Mouse (Mus musculus) midbrain, embryonic 15.5 days (tissue): ENCODE measurements around the gene Rcor1. TPM values are rescaled to one million over a fixed set of nuclear protein-coding genes. Genes with fewer than 3 reads are reported as not detected.

Experiments
- ATAC-seq: fragments of 200-750 bp; cut with Nextera tagmentation; replicated peaks from 2 replicates; pipeline ENCODE4 v1.8.0; 2017; ENCODE audit warnings: moderate TSS enrichment
- H3K27ac ChIP-seq: fragments of 300-500 bp; sonication (generic); 2 replicates; pipeline ENCODE4 v1.5.1; 2015; ENCODE audit warnings: mild to moderate bottlenecking, inconsistent platforms
- H3K27me3 ChIP-seq: fragments of 300-500 bp; sonication (generic); replicated peaks from 2 replicates; pipeline ENCODE4 v1.6.1; 2015; ENCODE audit warnings: inconsistent platforms
- H3K36me3 ChIP-seq: fragments of 300-500 bp; sonication (generic); replicated peaks from 2 replicates; pipeline ENCODE4 v1.6.1; 2015; ENCODE audit warnings: inconsistent platforms
- H3K4me1 ChIP-seq: fragments of 300-500 bp; sonication (generic); 2 replicates; pipeline ENCODE4 v1.6.1; 2015; ENCODE audit warnings: inconsistent platforms
- H3K4me2 ChIP-seq: fragments of 300-500 bp; sonication (generic); 2 replicates; pipeline ENCODE4 v1.6.1; 2015; ENCODE audit warnings: inconsistent platforms, mild to moderate bottlenecking, moderate library complexity
- H3K4me3 ChIP-seq: fragments of 300-500 bp; sonication (generic); 2 replicates; pipeline ENCODE4 v1.5.1; 2015; ENCODE audit warnings: mild to moderate bottlenecking, inconsistent platforms
- H3K9ac ChIP-seq: fragments of 300-500 bp; sonication (generic); 2 replicates; pipeline ENCODE4 v1.6.1; 2015; ENCODE audit warnings: mild to moderate bottlenecking, inconsistent platforms
- H3K9me3 ChIP-seq: fragments of 300-500 bp; sonication (generic); 2 replicates; pipeline ENCODE4 v1.6.1; 2016; ENCODE audit warnings: inconsistent platforms
- WGBS: fragments of 180-500 bp; shearing (Covaris S2); methylation state at CpG from one replicate; pipeline ENCODE4 v1.1.7; 2015; ENCODE audit warnings: mixed read lengths; 5-methylcytosine and 5-hydroxymethylcytosine counted together
- polyA plus RNA-seq: library from polyadenylated mRNA; unstranded; fragments of >200 nt; fragmentation: Nextera tagmentation; extraction: Ambion mirVana; gene quantifications from 2 replicates; pipeline ENCODE4 v1.2.1, GENCODE M21; 2015

Gene Rcor1
- polyA plus RNA-seq, 1 experiment from 2014 or later: 4.7 TPM

GRCm38 (mm10) chr12:111149495-111150235 is 110.5 kb downstream of the Rcor1 start:
- Histone ChIP-seq H3K4me1 (peaks cover 14% of the 10 kb centered on the region), H3K4me3 (no peak overlapping the region), H3K36me3 (no peaks in the 10 kb centered on the region), H3K9ac (no peak overlapping the region), H3K27ac (no peak overlapping the region), H3K4me2 (no peak overlapping the region), H3K9me3 (no peaks in the 10 kb centered on the region), H3K27me3 (no peaks in the 10 kb centered on the region)
- no peak for ATAC-seq
- 68% methylated on average over 17 of the region's 17 CpGs for WGBS

- Histone ChIP-seq H3K9me3 (no peaks in the 10 kb centered on the region), H3K27me3 (no peaks in the 10 kb centered on the region), H3K4me3 (no peak overlapping the region), H3K4me1 (peaks cover 9% of the 10 kb centered on the region), H3K27ac (no peak overlapping the region), H3K9ac (no peak overlapping the region), H3K36me3 (no peaks in the 10 kb centered on the region), H3K4me2 (no peak overlapping the region)
- no peak for ATAC-seq
- WGBS: 14% methylated on average over 6 of the region's 6 CpGs
Measured at GRCm38 (mm10) chr12:111150236-111150596, 111.1 kb downstream of the Rcor1 start.

DNA sequence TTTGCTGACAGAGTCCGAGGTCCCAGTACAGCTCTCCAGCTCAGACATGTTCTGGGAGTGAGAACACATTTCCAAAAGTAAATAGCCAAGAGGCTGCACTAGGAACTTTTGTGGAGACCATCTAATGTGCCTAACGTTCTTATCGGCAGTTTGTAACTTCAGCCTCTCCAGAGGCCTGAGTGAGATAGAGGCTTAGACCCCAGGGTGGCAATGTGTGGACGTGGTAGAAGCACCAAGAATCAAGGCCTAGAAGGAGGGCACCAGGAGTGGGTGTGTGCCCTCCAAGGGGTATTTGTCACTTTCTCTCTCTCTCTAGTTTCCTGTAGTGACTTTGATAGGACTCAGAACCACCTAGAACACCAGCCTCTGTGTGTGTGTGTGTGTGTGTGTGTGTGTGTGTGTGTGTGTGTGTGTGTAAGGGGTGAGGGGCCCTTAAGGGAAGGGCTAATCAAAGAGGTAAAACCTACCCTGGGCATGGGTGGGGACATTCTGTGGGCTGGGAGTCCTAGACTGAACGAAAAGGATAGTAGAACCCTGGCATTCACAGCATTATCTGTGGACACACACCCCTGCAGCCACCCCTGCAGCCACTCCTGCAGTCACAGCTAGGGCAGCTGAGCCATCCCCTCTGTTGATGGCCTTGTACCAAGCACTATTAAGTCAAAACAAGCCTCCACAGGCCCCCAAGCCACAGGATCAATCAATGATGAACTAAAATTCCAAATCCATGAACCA is 112.4 kb downstream of the Rcor1 start:
- no peak for ATAC-seq
- H3K27me3 ChIP-seq: no peaks in the 10 kb centered on the region
- no peak overlapping the region for H3K27ac ChIP-seq
- H3K9me3 ChIP-seq: no peaks in the 10 kb centered on the region
- 91% methylated on average over 5 of the region's 5 CpGs for WGBS
- H3K4me3 ChIP-seq: no peak overlapping the region
- no peaks in the 10 kb centered on the region for H3K36me3 ChIP-seq
- no peak overlapping the region for H3K9ac ChIP-seq
- H3K4me1 ChIP-seq: peaks cover 3% of the 10 kb centered on the region; the same call in 1 of the 2 replicates
- no peak overlapping the region for H3K4me2 ChIP-seq

- Histone ChIP-seq H3K9ac (no peak overlapping the region), H3K27me3 (no peaks in the 10 kb centered on the region), H3K9me3 (no peaks in the 10 kb centered on the region), H3K4me1 (peaks cover 3% of the 10 kb centered on the region; the same call in 1 of the 2 replicates), H3K4me2 (no peak overlapping the region), H3K4me3 (no peak overlapping the region), H3K36me3 (no peaks in the 10 kb centered on the region), H3K27ac (no peak overlapping the region)
- no peak for ATAC-seq
- 87% methylated on average over 6 of the region's 6 CpGs for WGBS
Measured at GRCm38 (mm10) chr12:111152579-111152978, 113.4 kb downstream of the Rcor1 start.

GRCm38 (mm10) chr12:111152981-111153710 is 114.0 kb downstream of the Rcor1 start:
- H3K9ac ChIP-seq: no peak overlapping the region
- no peaks in the 10 kb centered on the region for H3K9me3 ChIP-seq
- no peaks in the 10 kb centered on the region for H3K27me3 ChIP-seq
- H3K36me3 ChIP-seq: no peaks in the 10 kb centered on the region
- no peak overlapping the region for H3K27ac ChIP-seq
- peaks cover 3% of the 10 kb centered on the region; the same call in 1 of the 2 replicates for H3K4me1 ChIP-seq
- no peak for ATAC-seq
- H3K4me2 ChIP-seq: no peak overlapping the region
- WGBS: 72% methylated on average over 7 of the region's 7 CpGs
- no peak overlapping the region for H3K4me3 ChIP-seq

- H3K4me1 ChIP-seq: peaks cover 3% of the 10 kb centered on the region; the same call in 1 of the 2 replicates
- H3K36me3 ChIP-seq: no peaks in the 10 kb centered on the region
- WGBS: 68% methylated on average over 5 of the region's 5 CpGs
- H3K4me2 ChIP-seq: no peak overlapping the region
- H3K9me3 ChIP-seq: no peaks in the 10 kb centered on the region
- no peak overlapping the region for H3K4me3 ChIP-seq
- no peak for ATAC-seq
- no peak overlapping the region for H3K9ac ChIP-seq
- no peaks in the 10 kb centered on the region for H3K27me3 ChIP-seq
- no peak overlapping the region for H3K27ac ChIP-seq
Measured at GRCm38 (mm10) chr12:111153946-111154345, 114.8 kb downstream of the Rcor1 start.

DNA sequence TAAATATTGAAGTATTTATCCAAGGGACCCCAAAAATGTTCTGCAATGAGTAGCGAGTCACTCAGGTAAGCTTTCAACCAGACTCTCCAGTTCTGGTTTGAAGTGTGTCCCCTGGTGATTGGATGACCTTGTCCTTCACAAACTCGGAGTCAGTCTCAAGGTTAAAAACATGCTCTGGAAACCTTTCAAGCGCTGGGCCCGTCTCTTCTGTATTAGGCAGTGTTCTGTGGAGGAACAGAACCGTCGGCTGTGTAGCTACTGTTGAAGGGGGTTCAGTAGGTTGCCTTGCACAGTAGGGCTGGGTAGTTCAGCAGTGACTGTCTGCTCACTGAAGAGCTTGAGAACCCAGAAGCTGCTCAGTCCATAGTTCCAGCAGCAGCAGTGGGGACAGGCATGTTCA is 115.5 kb downstream of the Rcor1 start:
- Histone ChIP-seq H3K9ac (no peak overlapping the region), H3K9me3 (no peaks in the 10 kb centered on the region), H3K4me2 (no peak overlapping the region), H3K4me3 (no peak overlapping the region), H3K36me3 (no peaks in the 10 kb centered on the region), H3K27me3 (no peaks in the 10 kb centered on the region), H3K27ac (no peak overlapping the region), H3K4me1 (peaks cover 3% of the 10 kb centered on the region; the same call in 1 of the 2 replicates)
- no peak for ATAC-seq
- WGBS: 85% methylated on average over 6 of the region's 6 CpGs

GRCm38 (mm10) chr12:111155756-111156155 is 116.6 kb downstream of the Rcor1 start:
- Histone ChIP-seq H3K9ac (no peak overlapping the region), H3K27me3 (no peaks in the 10 kb centered on the region), H3K4me2 (no peak overlapping the region), H3K9me3 (no peaks in the 10 kb centered on the region), H3K4me3 (no peak overlapping the region), H3K36me3 (no peaks in the 10 kb centered on the region), H3K4me1 (peaks cover 3% of the 10 kb centered on the region; the same call in 1 of the 2 replicates), H3K27ac (no peak overlapping the region)
- 83% methylated on average over 1 of the region's 1 CpGs for WGBS
- no peak for ATAC-seq

GRCm38 (mm10) chr12:111159659-111160428 is 120.7 kb downstream of the Rcor1 start:
- Histone ChIP-seq H3K27me3 (no peaks in the 10 kb centered on the region), H3K27ac (no peak overlapping the region), H3K4me2 (no peak overlapping the region), H3K4me3 (no peak overlapping the region), H3K4me1 (peaks cover 36% of the 10 kb centered on the region), H3K9ac (no peak overlapping the region), H3K36me3 (no peaks in the 10 kb centered on the region), H3K9me3 (no peaks in the 10 kb centered on the region)
- 71% methylated on average over 12 of the region's 12 CpGs for WGBS
- no peak for ATAC-seq

DNA sequence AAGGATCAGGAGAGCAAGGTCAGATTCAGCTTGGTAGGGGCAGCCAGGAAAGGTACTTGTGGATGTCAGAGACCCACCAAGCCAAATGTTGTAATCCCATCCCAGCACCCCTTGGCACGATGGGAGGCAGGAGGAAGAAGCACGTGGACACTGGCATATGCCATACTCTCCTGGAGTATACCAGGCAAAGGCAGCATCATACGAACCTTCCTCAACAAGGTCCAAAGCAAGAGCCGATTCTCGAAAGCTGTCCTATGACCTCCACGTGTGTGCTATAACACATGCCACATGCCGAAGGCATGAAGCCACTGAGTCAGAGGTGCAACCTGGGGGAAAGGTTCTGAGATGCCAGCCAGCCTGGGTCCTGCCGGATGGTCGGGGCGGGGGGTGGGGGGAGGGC is 121.7 kb downstream of the Rcor1 start:
- Histone ChIP-seq H3K27ac (no peak overlapping the region), H3K4me2 (no peak overlapping the region), H3K9me3 (no peaks in the 10 kb centered on the region), H3K36me3 (no peaks in the 10 kb centered on the region), H3K27me3 (no peaks in the 10 kb centered on the region), H3K4me3 (no peak overlapping the region), H3K9ac (no peak overlapping the region), H3K4me1 (peaks cover 47% of the 10 kb centered on the region)
- no peak for ATAC-seq
- WGBS: 92% methylated on average over 10 of the region's 10 CpGs

- peak overlapping the region; percentile 44 for H3K4me2 ChIP-seq
- WGBS: 25% methylated on average over 7 of the region's 7 CpGs
- ATAC-seq: 0 out of 2 replicates have a peak, but pooled peaks have one; percentile 5
Measured at GRCm38 (mm10) chr12:111161943-111162311, 122.8 kb downstream of the Rcor1 start.

More at GRCm38 (mm10) chr12:111161943-111162311, 122.8 kb downstream of the Rcor1 start:
- Histone ChIP-seq H3K9me3 (no peaks in the 10 kb centered on the region), H3K36me3 (no peaks in the 10 kb centered on the region), H3K4me3 (peak overlapping the region; percentile 29), H3K27ac (peak overlapping the region; percentile 93), H3K27me3 (no peaks in the 10 kb centered on the region), H3K4me1 (peaks cover 48% of the 10 kb centered on the region), H3K9ac (peak overlapping the region; percentile 35)
